Mouse (Mus musculus) MEL (cell line): ENCODE data around the gene Pip5kl1. TPM values are rescaled to one million over a fixed set of nuclear protein-coding genes. Genes with fewer than 3 reads are reported as not detected.

Experiments used
- DNase-seq: peaks from one replicate; pipeline ENCODE4 v3.0.0; 2011; ENCODE audit warnings: low read depth, low spot score
- H3K27ac ChIP-seq: 2 replicates; pipeline ENCODE4 v1.5.1; 2012; ENCODE audit warnings: low read depth, mild to moderate bottlenecking, control low read depth, low read length, moderate library complexity; ENCODE audit not compliant: control insufficient read depth
- H3K27me3 ChIP-seq, 2 experiments: fragments of 150-350 bp in 1 of 2; sonication (generic) in 1 of 2; 2 replicates each; pipeline ENCODE4 v1.6.1; 2012; ENCODE audit warnings: low read length in 2 of 2, mild to moderate bottlenecking in 2 of 2, improper control_type of control experiment in 1 of 2, moderate library complexity in 1 of 2; ENCODE audit not compliant: insufficient read depth in 2 of 2, control insufficient read depth in 1 of 2
- H3K36me3 ChIP-seq, 2 experiments: 2 replicates each; pipeline ENCODE4 v1.6.1; 2012 to 2014; ENCODE audit warnings: low read length in 2 of 2, improper control_type of control experiment in 1 of 2, inconsistent platforms in 1 of 2, mild to moderate bottlenecking in 1 of 2; ENCODE audit not compliant: insufficient read depth in 2 of 2, control insufficient read depth in 1 of 2
- H3K4me1 ChIP-seq, 2 experiments: fragments of 150-350 bp in 1 of 2; sonication (generic) in 1 of 2; 2 replicates each; pipeline ENCODE4 v1.6.1; 2012; ENCODE audit warnings: low read length in 2 of 2, improper control_type of control experiment in 1 of 2, mild to moderate bottlenecking in 1 of 2; ENCODE audit not compliant: insufficient read depth in 2 of 2, control insufficient read depth in 1 of 2
- H3K4me3 ChIP-seq, 2 experiments: fragments of 150-350 bp in 1 of 2; sonication (generic) in 1 of 2; 2 replicates each; pipeline ENCODE4 v1.5.1; 2012; ENCODE audit warnings: low read depth in 2 of 2, low read length in 2 of 2, mild to moderate bottlenecking in 2 of 2, moderate library complexity in 2 of 2, control low read depth in 1 of 2, improper control_type of control experiment in 1 of 2; ENCODE audit not compliant: control insufficient read depth in 1 of 2, insufficient read depth in 1 of 2
- H3K79me2 ChIP-seq: 2 replicates; pipeline ENCODE4 v1.6.1; 2012; ENCODE audit warnings: mild to moderate bottlenecking, low read length, moderate library complexity; ENCODE audit not compliant: control insufficient read depth, poor library complexity, insufficient read depth
- H3K9ac ChIP-seq: 2 replicates; pipeline ENCODE4 v1.6.1; 2012; ENCODE audit warnings: low read depth, mild to moderate bottlenecking, control low read depth, low read length, moderate library complexity; ENCODE audit not compliant: control insufficient read depth, poor library complexity, severe bottlenecking
- H3K9me3 ChIP-seq: fragments of 150-350 bp; sonication (generic); replicated peaks from 2 replicates; pipeline ENCODE4 v1.6.1; 2012; ENCODE audit warnings: mild to moderate bottlenecking, low read length, improper control_type of control experiment, moderate library complexity; ENCODE audit not compliant: insufficient read depth
- BHLHE40 ChIP-seq: IDR thresholded peaks from 2 replicates; pipeline ENCODE4 v1.6.1; 2012; ENCODE audit warnings: low read depth, mild to moderate bottlenecking, inconsistent platforms, low read length, improper control_type of control experiment, borderline replicate concordance
- CTCF ChIP-seq, 3 experiments: IDR thresholded peaks in 2 of 3; conservative IDR thresholded peaks in 1 of 3; 2 replicates each; pipeline ENCODE4 v1.5.1; 2011 to 2012; ENCODE audit warnings: low read length in 3 of 3, low read depth in 2 of 3, mild to moderate bottlenecking in 2 of 3, improper control_type of control experiment in 1 of 3, inconsistent platforms in 1 of 3, mixed read lengths in 1 of 3, moderate library complexity in 1 of 3; ENCODE audit not compliant: control insufficient read depth in 1 of 3, insufficient read depth in 1 of 3, poor library complexity in 1 of 3, severe bottlenecking in 1 of 3
- ELF1 ChIP-seq: IDR thresholded peaks from 2 replicates; pipeline ENCODE4 v1.6.1; 2014; ENCODE audit warnings: low read depth, mild to moderate bottlenecking, inconsistent platforms, low read length, improper control_type of control experiment, moderate library complexity
- GABPA ChIP-seq: IDR thresholded peaks from 2 replicates; pipeline ENCODE4 v1.6.1; 2012; ENCODE audit warnings: low read depth, mild to moderate bottlenecking, inconsistent platforms, low read length, improper control_type of control experiment, moderate library complexity
- KAT2A ChIP-seq: conservative IDR thresholded peaks from 2 replicates; pipeline ENCODE4 v1.6.1; 2012; ENCODE audit warnings: low read depth, low read length, improper control_type of control experiment, inconsistent platforms
- MYC ChIP-seq: IDR thresholded peaks from 2 replicates; pipeline ENCODE4 v1.6.1; 2011; ENCODE audit warnings: low read depth, mild to moderate bottlenecking, low read length, improper control_type of control experiment, moderate library complexity
- NRF1 ChIP-seq: IDR thresholded peaks from 2 replicates; pipeline ENCODE4 v1.6.1; 2014; ENCODE audit warnings: low read depth, mild to moderate bottlenecking, inconsistent platforms, low read length, improper control_type of control experiment, moderate library complexity; ENCODE audit not compliant: poor library complexity, insufficient read depth, severe bottlenecking
- RAD21 ChIP-seq: IDR thresholded peaks from 2 replicates; pipeline ENCODE4 v1.6.1; 2011; ENCODE audit warnings: mild to moderate bottlenecking, low read depth, low read length, improper control_type of control experiment
- TAL1 ChIP-seq: IDR thresholded peaks from 2 replicates; pipeline ENCODE4 v1.6.1; 2012; ENCODE audit warnings: mild to moderate bottlenecking, inconsistent platforms, low read length, moderate library complexity, mixed read lengths
- TBP ChIP-seq: IDR thresholded peaks from 2 replicates; pipeline ENCODE4 v1.8.0; 2011; ENCODE audit warnings: low read depth, low read length, improper control_type of control experiment
- TCF12 ChIP-seq: IDR thresholded peaks from 2 replicates; pipeline ENCODE4 v1.6.1; 2014; ENCODE audit warnings: low read depth, mild to moderate bottlenecking, inconsistent platforms, low read length, improper control_type of control experiment, moderate library complexity
- USF1 ChIP-seq: IDR thresholded peaks from 2 replicates; pipeline ENCODE4 v1.6.1; 2014; ENCODE audit warnings: low read depth, mild to moderate bottlenecking, inconsistent platforms, low read length, improper control_type of control experiment, moderate library complexity
- USF2 ChIP-seq, 2 experiments: IDR thresholded peaks; 2 replicates each; pipeline ENCODE4 v1.6.1; 2011 to 2012; ENCODE audit warnings: improper control_type of control experiment in 2 of 2, low read length in 2 of 2, borderline replicate concordance in 1 of 2, inconsistent platforms in 1 of 2, low read depth in 1 of 2, mild to moderate bottlenecking in 1 of 2; ENCODE audit not compliant: insufficient read depth in 1 of 2
- ZKSCAN1 ChIP-seq: IDR thresholded peaks from 2 replicates; pipeline ENCODE4 v1.6.1; 2012; ENCODE audit warnings: low read depth, mild to moderate bottlenecking, inconsistent platforms, low read length, improper control_type of control experiment, moderate library complexity
- ZMIZ1 ChIP-seq: IDR thresholded peaks from 2 replicates; pipeline ENCODE4 v1.6.1; 2012; ENCODE audit warnings: low read depth, mild to moderate bottlenecking, inconsistent platforms, low read length, improper control_type of control experiment, moderate library complexity
- polyA plus RNA-seq, 2 experiments: library from polyadenylated mRNA; stranded (reverse) in 1 of 2; unstranded in 1 of 2; fragments of >175 nt in 1 of 2; fragments of >200 nt in 1 of 2; gene quantifications; 2 replicates each; pipeline versions ENCODE4 v1.2.1 to v1.2.4; 2012; ENCODE audit warnings: low replicate concordance in 2 of 2, low read depth in 1 of 2; ENCODE audit not compliant: insufficient read length in 2 of 2, insufficient read depth in 1 of 2, missing spikeins in 1 of 2
- total RNA-seq: library from RNA; depleted of rRNA; stranded (reverse); fragments of 300-350 nt; gene quantifications from 2 replicates; pipeline ENCODE4 v1.2.3, GENCODE M21; 2012

The Pip5kl1 gene
- total and polyA plus RNA-seq, 3 experiments = 0.22 to 0.58 TPM; not detected in 1

GRCm38 (mm10) chr2:32628729-32629128 lies 54.1 kb downstream of the Pip5kl1 start:
- H3K4me1 ChIP-seq = no peaks in the 10 kb centered on the region
- no peaks in the 10 kb centered on the region for H3K36me3 ChIP-seq
- no peak overlapping the region for H3K4me3 ChIP-seq
- H3K27ac ChIP-seq = no peak overlapping the region
- no peak for TF ChIP-seq NRF1
- TF ChIP-seq USF2 (IDR thresholded peaks at IDR 0.05; ENCODE audit: borderline replicate concordance in 1 of 2, insufficient read depth in 1 of 2, low read depth in 1 of 2, low read length in 2 of 2) = no peak
- TF ChIP-seq BHLHE40 = no peak
- TF ChIP-seq ZKSCAN1 = no peak
- no peak for TF ChIP-seq ELF1
- no peak for TF ChIP-seq USF1
- TF ChIP-seq TCF12 = no peak
- no peak for TF ChIP-seq ZMIZ1
- TF ChIP-seq TAL1 = no peak
- no peak for TF ChIP-seq TBP
- no peak for TF ChIP-seq CTCF (IDR thresholded peaks at IDR 0.05 in 2 of 3, conservative IDR thresholded peaks at IDR 0.05 in 1 of 3; ENCODE audit: control insufficient read depth in 1 of 3, insufficient read depth in 1 of 3, low read depth in 2 of 3, low read length in 3 of 3, poor library complexity in 1 of 3, severe bottlenecking in 1 of 3)
- no peak for TF ChIP-seq GABPA
- H3K9me3 ChIP-seq = no peaks in the 10 kb centered on the region
- H3K9ac ChIP-seq = no peak overlapping the region
- H3K79me2 ChIP-seq = no peaks in the 10 kb centered on the region
- DNase-seq = no peak
- no peaks in the 10 kb centered on the region for H3K27me3 ChIP-seq

GRCm38 (mm10) chr2:32629276-32629976 lies 54.8 kb downstream of the Pip5kl1 start:
- Histone ChIP-seq H3K27ac (no peak overlapping the region), H3K79me2 (no peaks in the 10 kb centered on the region), H3K36me3 (no peaks in the 10 kb centered on the region), H3K9me3 (no peaks in the 10 kb centered on the region)
- no peak for TF ChIP-seq MYC
- no peak for TF ChIP-seq RAD21
- TF ChIP-seq KAT2A = no peak
- TF ChIP-seq, all 39 proteins: peak for 0
- H3K4me3 ChIP-seq = no peak overlapping the region
- DNase-seq = peak; percentile 29
- no peaks in the 10 kb centered on the region for H3K4me1 ChIP-seq
- H3K9ac ChIP-seq = no peak overlapping the region
- no peaks in the 10 kb centered on the region for H3K27me3 ChIP-seq
